Mouse (Mus musculus): ENCODE data around the gene Cox17. TPM values are rescaled to one million over a fixed set of nuclear protein-coding genes. Genes with fewer than 3 reads are reported as not detected.
A peak's percentile ranks its signal among the peaks of the same experiment; 100 is the strongest.

Gene Cox17
- polyA plus RNA-seq, 1 experiment: 170 TPM

DNA sequence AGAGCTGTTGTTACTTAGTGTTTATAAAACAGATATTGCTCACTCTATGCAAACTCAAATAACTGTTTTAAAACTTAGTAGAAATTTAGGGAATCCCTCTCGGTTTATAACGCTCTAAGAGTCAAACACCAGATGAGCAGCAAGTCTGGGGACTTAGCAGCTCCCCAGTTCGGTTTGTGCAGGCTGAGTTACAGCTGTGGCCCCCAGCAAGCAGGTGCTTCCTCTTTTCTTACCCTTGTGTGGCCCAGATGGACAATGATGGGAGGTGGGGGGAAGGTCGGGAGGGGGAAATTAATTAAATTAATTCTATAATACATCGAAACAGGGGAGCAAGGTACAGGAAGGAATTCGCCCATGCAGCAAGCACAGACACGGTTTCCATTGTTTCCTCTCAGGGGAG, 39.1 kb upstream of the Cox17 start:
- 42% methylated on average over 7 of the region's 7 CpGs for WGBS
- no peak overlapping the region for H3K27ac ChIP-seq (ENCODE audit: insufficient read depth, low read depth, low read length)
- DNase-seq: no peak
- TF ChIP-seq POLR2A (IDR thresholded peaks at IDR 0.05; ENCODE audit: low read depth, low read length): no peak
- no peak for TF ChIP-seq CTCF (conservative IDR thresholded peaks at IDR 0.05; ENCODE audit: insufficient read depth, insufficient read length, low read depth, low read length)
- no peaks in the 10 kb centered on the region for H3K36me3 ChIP-seq (ENCODE audit: control insufficient read depth, insufficient read depth, low read length)
- no peak overlapping the region for H3K4me3 ChIP-seq (ENCODE audit: insufficient read depth, low read depth, low read length)
- H3K27me3 ChIP-seq (replicated peaks; ENCODE audit: control insufficient read depth, insufficient read depth, low read length): no peaks in the 10 kb centered on the region
- H3K4me1 ChIP-seq (ENCODE audit: control insufficient read depth, insufficient read depth, low read length): no peaks in the 10 kb centered on the region

- Histone ChIP-seq H3K27ac (ENCODE audit: insufficient read depth, low read depth, low read length) (no peak overlapping the region), H3K4me1 (ENCODE audit: control insufficient read depth, insufficient read depth, low read length) (no peaks in the 10 kb centered on the region), H3K4me3 (ENCODE audit: insufficient read depth, low read depth, low read length) (no peak overlapping the region), H3K27me3 (replicated peaks; ENCODE audit: control insufficient read depth, insufficient read depth, low read length) (no peaks in the 10 kb centered on the region), H3K36me3 (ENCODE audit: control insufficient read depth, insufficient read depth, low read length) (no peaks in the 10 kb centered on the region)
- TF ChIP-seq CTCF (conservative IDR thresholded peaks at IDR 0.05; ENCODE audit: insufficient read depth, insufficient read length, low read depth, low read length) (no peak), POLR2A (IDR thresholded peaks at IDR 0.05; ENCODE audit: low read depth, low read length) (no peak)
- DNase-seq: no peak
- 82% methylated on average over 11 of the region's 11 CpGs for WGBS
These were observed 38.6 kb upstream of the Cox17 start for GRCm38 (mm10) chr16:38308195-38308594.

DNA sequence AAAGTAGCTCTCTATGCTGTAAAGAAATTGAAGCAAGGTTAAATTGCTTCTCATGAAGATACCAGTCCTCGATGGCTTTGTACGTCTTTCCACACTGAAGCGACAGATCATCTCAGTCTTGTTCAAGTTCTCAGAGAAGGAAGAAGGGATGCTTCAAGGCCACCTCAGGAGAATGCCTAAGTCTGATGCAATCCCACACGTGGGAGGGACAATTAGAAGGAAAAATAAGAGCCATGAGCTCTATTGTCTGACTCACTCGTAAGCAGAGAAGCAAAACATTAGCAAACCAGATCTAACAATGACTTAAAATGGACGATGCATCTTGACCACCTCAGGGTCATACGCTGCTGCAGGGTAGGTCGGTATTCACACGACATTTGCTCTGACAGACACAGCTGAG, 28.3 kb upstream of the Cox17 start:
- WGBS: 66% methylated on average over 9 of the region's 9 CpGs
- Histone ChIP-seq H3K27ac (ENCODE audit: insufficient read depth, low read depth, low read length) (no peak overlapping the region), H3K4me1 (ENCODE audit: control insufficient read depth, insufficient read depth, low read length) (no peaks in the 10 kb centered on the region), H3K27me3 (replicated peaks; ENCODE audit: control insufficient read depth, insufficient read depth, low read length) (no peaks in the 10 kb centered on the region), H3K4me3 (ENCODE audit: insufficient read depth, low read depth, low read length) (no peak overlapping the region), H3K36me3 (ENCODE audit: control insufficient read depth, insufficient read depth, low read length) (no peaks in the 10 kb centered on the region)
- TF ChIP-seq POLR2A (IDR thresholded peaks at IDR 0.05; ENCODE audit: low read depth, low read length) (no peak), CTCF (conservative IDR thresholded peaks at IDR 0.05; ENCODE audit: insufficient read depth, insufficient read length, low read depth, low read length) (no peak)
- no peak for DNase-seq

GRCm38 (mm10) chr16:38319087-38319486, 27.7 kb upstream of the Cox17 start:
- 94% methylated on average over 4 of the region's 4 CpGs for WGBS
- no peaks in the 10 kb centered on the region for H3K36me3 ChIP-seq (ENCODE audit: control insufficient read depth, insufficient read depth, low read length)
- no peak overlapping the region for H3K27ac ChIP-seq (ENCODE audit: insufficient read depth, low read depth, low read length)
- no peak for DNase-seq
- no peaks in the 10 kb centered on the region for H3K4me1 ChIP-seq (ENCODE audit: control insufficient read depth, insufficient read depth, low read length)
- H3K4me3 ChIP-seq (ENCODE audit: insufficient read depth, low read depth, low read length): no peak overlapping the region
- TF ChIP-seq CTCF (conservative IDR thresholded peaks at IDR 0.05; ENCODE audit: insufficient read depth, insufficient read length, low read depth, low read length) (no peak), POLR2A (IDR thresholded peaks at IDR 0.05; ENCODE audit: low read depth, low read length) (no peak)
- H3K27me3 ChIP-seq (replicated peaks; ENCODE audit: control insufficient read depth, insufficient read depth, low read length): no peaks in the 10 kb centered on the region

GRCm38 (mm10) chr16:38321452-38321935, 25.3 kb upstream of the Cox17 start:
- no peaks in the 10 kb centered on the region for H3K27me3 ChIP-seq (replicated peaks; ENCODE audit: control insufficient read depth, insufficient read depth, low read length)
- no peak overlapping the region for H3K27ac ChIP-seq (ENCODE audit: insufficient read depth, low read depth, low read length)
- H3K4me1 ChIP-seq (ENCODE audit: control insufficient read depth, insufficient read depth, low read length): no peaks in the 10 kb centered on the region
- no peak overlapping the region for H3K4me3 ChIP-seq (ENCODE audit: insufficient read depth, low read depth, low read length)
- no peaks in the 10 kb centered on the region for H3K36me3 ChIP-seq (ENCODE audit: control insufficient read depth, insufficient read depth, low read length)
- peak; percentile 50 for DNase-seq
- 43% methylated on average over 17 of the region's 17 CpGs for whole genome bisulfite sequencing
- TF ChIP-seq CTCF (conservative IDR thresholded peaks at IDR 0.05; ENCODE audit: insufficient read depth, insufficient read length, low read depth, low read length): peak; percentile 72
- no peak for TF ChIP-seq POLR2A (IDR thresholded peaks at IDR 0.05; ENCODE audit: low read depth, low read length)

GRCm38 (mm10) chr16:38324311-38324710, 22.5 kb upstream of the Cox17 start:
- 91% methylated on average over 15 of the region's 15 CpGs for WGBS
- H3K27me3 ChIP-seq (replicated peaks; ENCODE audit: control insufficient read depth, insufficient read depth, low read length): no peaks in the 10 kb centered on the region
- H3K4me3 ChIP-seq (ENCODE audit: insufficient read depth, low read depth, low read length): no peak overlapping the region
- H3K36me3 ChIP-seq (ENCODE audit: control insufficient read depth, insufficient read depth, low read length): no peaks in the 10 kb centered on the region
- DNase-seq: no peak
- TF ChIP-seq POLR2A (IDR thresholded peaks at IDR 0.05; ENCODE audit: low read depth, low read length): no peak
- TF ChIP-seq CTCF (conservative IDR thresholded peaks at IDR 0.05; ENCODE audit: insufficient read depth, insufficient read length, low read depth, low read length): no peak
- H3K4me1 ChIP-seq (ENCODE audit: control insufficient read depth, insufficient read depth, low read length): no peaks in the 10 kb centered on the region
- no peak overlapping the region for H3K27ac ChIP-seq (ENCODE audit: insufficient read depth, low read depth, low read length)

- no peak overlapping the region for H3K4me3 ChIP-seq (ENCODE audit: insufficient read depth, low read depth, low read length)
- no peak for DNase-seq
- TF ChIP-seq CTCF (conservative IDR thresholded peaks at IDR 0.05; ENCODE audit: insufficient read depth, insufficient read length, low read depth, low read length): no peak
- TF ChIP-seq POLR2A (IDR thresholded peaks at IDR 0.05; ENCODE audit: low read depth, low read length): no peak
- H3K36me3 ChIP-seq (ENCODE audit: control insufficient read depth, insufficient read depth, low read length): no peaks in the 10 kb centered on the region
- 90% methylated on average over 11 of the region's 11 CpGs for WGBS
- no peak overlapping the region for H3K27ac ChIP-seq (ENCODE audit: insufficient read depth, low read depth, low read length)
- H3K27me3 ChIP-seq (replicated peaks; ENCODE audit: control insufficient read depth, insufficient read depth, low read length): no peaks in the 10 kb centered on the region
- H3K4me1 ChIP-seq (ENCODE audit: control insufficient read depth, insufficient read depth, low read length): no peaks in the 10 kb centered on the region
These were observed 19.9 kb upstream of the Cox17 start for GRCm38 (mm10) chr16:38326778-38327397.

Data from kidney, adult 2 months (tissue).